Mouse (Mus musculus): ENCODE measurements around the gene Vmn2r111. TPM values are rescaled to one million over a fixed set of nuclear protein-coding genes. Genes with fewer than 3 reads are reported as not detected.
"Not testable (repeated sequence)": the region's sequence is repeated elsewhere in the genome, so short reads cannot be mapped to it uniquely, and the experiment has no call there.

Vmn2r111 gene
- total RNA-seq (2014; fragmentation: Nextera tagmentation) (not detected in 2 replicates), total RNA-seq (2017) (not detected in 2 replicates)

GRCm38 (mm10) chr17:22573382-22573781, at the start of gene Vmn2r111:
TSS of gene Vmn2r111 (minus strand) at chr17:22573482.
- not testable (repeated sequence) for ATAC-seq (replicated peaks; ENCODE audit: low FRiP score, low TSS enrichment, poor library complexity, severe bottlenecking)

- ATAC-seq (replicated peaks; ENCODE audit: low FRiP score, low TSS enrichment, poor library complexity, severe bottlenecking): not testable (repeated sequence)
These were observed 27.4 kb upstream of the Vmn2r111 start, which contains the start of gene Vmn2r112 for GRCm38 (mm10) chr17:22600651-22601050. TSS of gene Vmn2r112 (plus strand) at chr17:22600951.

GRCm38 (mm10) chr17:22520467-22520866, 52.8 kb downstream of the Vmn2r111 start:
- ATAC-seq (replicated peaks; ENCODE audit: low FRiP score, low TSS enrichment, poor library complexity, severe bottlenecking): not testable (repeated sequence)

- not testable (repeated sequence) for ATAC-seq (replicated peaks; ENCODE audit: low FRiP score, low TSS enrichment, poor library complexity, severe bottlenecking)
These were observed 53.2 kb downstream of the Vmn2r111 start for GRCm38 (mm10) chr17:22520037-22520436.

- ATAC-seq (replicated peaks; ENCODE audit: low FRiP score, low TSS enrichment, poor library complexity, severe bottlenecking): no peak
These were observed 76.2 kb downstream of the Vmn2r111 start for GRCm38 (mm10) chr17:22497120-22497519.

Other genes starting within 250 kb of the Vmn2r111 start
- 16.6 and 26.8 TPM in 2 replicates for gene Zfp944, start 212.1 kb downstream of the Vmn2r111 start, total RNA-seq (2014; fragmentation: Nextera tagmentation)
- gene Zfp944, start 212.1 kb downstream of the Vmn2r111 start, total RNA-seq (2017): 6.8 and 11.1 TPM in 2 replicates
- 10.8 and 15.4 TPM in 2 replicates for gene Zfp758, start 212.0 kb downstream of the Vmn2r111 start, total RNA-seq (2014; fragmentation: Nextera tagmentation)
- 14.8 and 30.3 TPM in 2 replicates for gene Zfp758, start 212.0 kb downstream of the Vmn2r111 start, total RNA-seq (2017)
- 5.2 and 6.5 TPM in 2 replicates for gene Zfp946, start 149.3 kb downstream of the Vmn2r111 start, total RNA-seq (2014; fragmentation: Nextera tagmentation)
- 2.8 and 3.2 TPM in 2 replicates for gene Zfp946, start 149.3 kb downstream of the Vmn2r111 start, total RNA-seq (2017)
- gene Vmn2r112, start 27.5 kb upstream of the Vmn2r111 start, total RNA-seq (2014; fragmentation: Nextera tagmentation): not detected in 2 replicates
- not detected in 2 replicates for gene Vmn2r112, start 27.5 kb upstream of the Vmn2r111 start, total RNA-seq (2017)

Data from megakaryocyte-erythroid progenitor cell, adult 5-6 weeks (primary cell).